Mouse (Mus musculus): ENCODE data around the gene Gm266. TPM values are rescaled to one million over a fixed set of nuclear protein-coding genes. Genes with fewer than 3 reads are reported as not detected.
A peak's percentile ranks its signal among the peaks of the same experiment; 100 is the strongest.
"Not testable (repeated sequence)": the region's sequence is repeated elsewhere in the genome, so short reads cannot be mapped to it uniquely, and the experiment has no call there.

Gm266 gene
- not detected in 2 replicates for total RNA-seq (2015)
- total RNA-seq (2017), result not detected in 2 replicates

DNA sequence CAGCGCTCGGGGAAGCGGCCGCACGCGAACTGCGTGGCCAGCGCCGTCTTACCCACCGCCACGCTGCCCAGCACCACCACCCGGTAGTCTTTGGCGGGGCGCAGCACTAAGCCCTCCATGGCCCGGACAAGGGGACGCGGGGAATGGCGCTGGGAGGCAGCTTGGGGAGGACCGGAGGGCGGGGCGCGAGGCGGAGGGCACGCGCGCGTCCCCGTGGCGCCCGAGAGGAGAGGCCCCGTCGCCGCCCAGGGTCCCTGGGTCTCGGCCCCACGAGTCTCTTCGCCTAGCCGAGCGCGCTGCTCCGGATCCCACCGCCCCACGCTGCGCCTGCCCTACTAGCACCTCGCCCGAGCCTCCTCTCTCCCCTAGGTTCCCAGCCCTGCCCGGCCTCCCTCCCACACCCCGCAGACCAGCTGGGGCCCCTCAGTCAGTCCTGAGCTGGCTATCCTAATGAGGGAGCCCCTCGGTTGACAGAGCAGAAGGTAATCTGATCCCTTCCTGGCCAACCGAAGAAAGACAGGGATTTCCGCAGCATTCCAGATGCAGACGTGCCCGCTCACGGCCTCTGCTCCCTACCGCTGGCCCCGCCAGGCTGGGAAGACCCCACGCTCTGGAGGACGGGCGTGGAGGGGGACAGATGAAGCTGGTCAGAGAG, at the start of gene Gm266:
Gm266 (minus strand) TSS at position 172 of the 655 bp plus-strand sequence.
- ATAC-seq (ENCODE audit: poor library complexity, severe bottlenecking), result no peak

DNA sequence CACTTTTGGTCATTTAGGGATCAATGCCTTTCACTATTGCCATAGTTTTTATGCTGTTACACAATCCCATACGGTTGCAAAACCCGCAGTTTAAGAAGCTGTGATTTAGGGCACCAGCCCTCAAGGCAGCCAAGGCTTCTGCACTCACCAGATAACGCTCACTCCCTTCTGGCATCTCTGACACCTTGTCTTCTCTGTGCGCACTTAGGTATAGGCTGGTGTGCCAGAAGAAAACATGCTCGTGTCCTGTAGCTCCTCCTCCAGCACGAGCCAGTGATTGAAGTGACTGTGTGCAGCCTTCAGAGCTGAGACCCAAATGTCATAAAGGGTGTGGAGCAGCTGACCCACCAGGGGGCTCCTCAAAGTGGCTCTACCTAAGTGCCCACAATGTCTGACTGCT, 49.7 kb upstream of the Gm266 start:
- peak; percentile 3; the same call in 1 of the 2 replicates for ATAC-seq (ENCODE audit: poor library complexity, severe bottlenecking)

DNA sequence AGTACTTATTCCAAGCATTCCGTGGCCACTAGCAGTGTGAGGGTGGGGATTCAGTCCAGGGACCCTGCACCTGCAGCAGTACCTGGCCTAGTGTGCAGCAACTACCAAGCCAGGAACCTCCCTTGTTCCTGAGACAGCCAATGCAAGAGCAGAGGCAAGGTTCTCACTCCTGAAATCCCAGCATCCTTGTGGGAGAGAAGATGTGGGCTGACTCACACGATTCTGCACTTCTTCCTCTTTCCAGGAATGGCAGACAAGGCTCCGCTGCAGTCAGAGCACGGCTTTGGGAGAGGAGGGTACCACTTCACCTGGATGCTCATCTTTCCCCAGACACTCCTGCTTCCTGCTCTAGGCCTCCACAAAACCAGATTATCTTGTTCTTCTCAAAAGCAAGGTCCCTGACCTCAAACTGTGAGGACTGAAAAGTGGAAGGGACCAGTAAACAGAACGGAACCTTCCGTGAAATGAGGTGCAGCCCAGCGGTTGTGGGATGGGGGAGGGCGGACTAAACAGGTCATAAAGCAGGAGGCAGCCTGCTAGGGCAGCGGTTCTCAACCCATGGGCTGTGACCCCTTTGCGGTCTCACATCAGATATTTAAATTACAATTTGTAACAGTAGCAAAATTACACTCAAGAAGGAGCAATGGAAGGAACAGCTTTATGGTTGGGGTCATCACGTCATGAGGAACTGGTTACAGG, 47.6 kb upstream of the Gm266 start:
- no peak for ATAC-seq (ENCODE audit: poor library complexity, severe bottlenecking)

DNA sequence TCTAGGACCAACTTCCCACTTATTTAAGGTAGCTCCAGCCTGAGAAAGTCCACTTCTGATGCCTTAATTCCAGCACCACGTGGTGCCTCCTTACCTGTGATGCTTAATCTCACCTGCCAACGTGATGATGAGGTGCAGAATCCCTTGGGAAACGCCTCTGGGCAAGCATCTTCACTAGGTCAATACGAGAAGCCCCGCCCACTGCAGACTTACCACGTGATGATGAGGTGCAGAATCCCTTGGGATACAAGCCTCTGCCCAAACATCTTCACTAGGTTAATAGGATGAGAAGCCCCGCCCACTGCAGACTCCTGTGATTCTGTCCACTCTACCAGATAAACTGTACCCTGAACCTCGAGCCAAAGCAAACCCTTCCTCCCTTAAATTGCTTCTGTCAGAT, 43.6 kb upstream of the Gm266 start:
- ATAC-seq (ENCODE audit: poor library complexity, severe bottlenecking), result no peak

DNA sequence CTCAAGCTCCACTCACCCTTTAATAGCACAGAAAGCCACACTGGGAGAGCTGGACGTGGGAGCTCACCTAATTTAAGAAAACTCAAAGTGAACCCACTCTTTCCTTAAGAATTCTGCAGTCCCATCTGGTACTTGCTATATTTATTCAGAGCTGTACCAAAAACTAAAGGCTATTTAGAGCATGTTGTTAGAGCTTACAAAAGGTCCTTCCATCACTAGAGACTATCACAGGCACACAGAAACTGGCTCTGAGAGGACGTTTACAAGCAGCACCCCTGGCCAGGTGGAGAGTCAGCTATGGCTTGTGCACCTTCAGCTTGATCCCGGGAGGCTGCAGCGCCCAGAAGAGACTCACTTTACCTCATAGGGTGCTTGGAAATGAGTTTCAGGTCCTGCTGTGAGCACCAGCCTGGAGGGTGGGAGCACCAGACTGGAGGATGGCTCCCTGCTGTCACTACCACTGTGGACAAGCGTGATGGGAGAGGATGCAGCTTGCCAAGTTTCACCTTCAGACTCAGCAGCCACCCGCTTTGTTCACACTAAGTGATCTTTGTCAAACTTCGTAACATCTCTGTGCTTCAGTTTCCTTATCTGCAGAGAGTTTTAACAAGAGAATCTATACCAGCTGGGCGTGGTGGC, 42.1 kb upstream of the Gm266 start:
- no peak for ATAC-seq (ENCODE audit: poor library complexity, severe bottlenecking)

DNA sequence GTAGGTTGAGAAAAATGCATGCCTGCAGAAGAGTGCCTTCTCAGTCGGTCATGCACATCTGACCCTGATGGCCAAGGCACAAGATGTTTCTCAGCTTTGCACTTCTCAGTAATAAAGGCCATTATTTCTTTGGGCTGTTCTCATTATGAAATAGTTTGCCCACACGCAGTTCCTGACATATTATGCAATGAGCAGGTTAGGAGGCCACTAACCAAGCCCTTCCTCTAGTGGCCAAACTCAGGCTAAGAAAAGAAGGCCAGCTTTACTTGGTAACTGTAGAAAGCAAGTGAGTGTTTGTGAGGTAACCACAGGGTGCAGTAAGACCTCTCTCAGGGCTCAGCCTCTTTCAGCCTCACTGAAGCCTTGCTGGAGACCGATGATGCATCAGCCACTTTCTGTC, 39.3 kb upstream of the Gm266 start:
- peak; percentile 90 for ATAC-seq (ENCODE audit: poor library complexity, severe bottlenecking)

DNA sequence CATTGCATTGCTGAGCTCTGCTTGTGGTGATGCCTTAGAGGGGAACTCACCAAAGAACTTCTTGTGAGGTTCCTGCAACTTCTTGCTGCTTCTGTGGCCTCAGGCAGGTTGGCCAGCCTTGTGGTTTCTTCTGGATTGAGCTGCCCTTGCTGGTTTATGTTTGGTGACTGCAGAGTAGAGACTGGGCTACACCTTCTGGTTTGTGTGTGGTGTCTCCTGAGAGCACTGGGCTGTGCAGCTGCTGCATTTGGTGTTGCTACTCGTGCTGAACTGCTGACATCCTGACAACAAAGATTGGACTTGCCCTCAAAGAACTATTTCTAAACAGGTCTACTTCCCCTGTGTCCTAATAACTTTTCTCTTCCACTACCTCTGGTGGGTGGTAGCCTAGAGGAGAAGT, 38.8 kb upstream of the Gm266 start:
- peak; percentile 50 for ATAC-seq (ENCODE audit: poor library complexity, severe bottlenecking)

DNA sequence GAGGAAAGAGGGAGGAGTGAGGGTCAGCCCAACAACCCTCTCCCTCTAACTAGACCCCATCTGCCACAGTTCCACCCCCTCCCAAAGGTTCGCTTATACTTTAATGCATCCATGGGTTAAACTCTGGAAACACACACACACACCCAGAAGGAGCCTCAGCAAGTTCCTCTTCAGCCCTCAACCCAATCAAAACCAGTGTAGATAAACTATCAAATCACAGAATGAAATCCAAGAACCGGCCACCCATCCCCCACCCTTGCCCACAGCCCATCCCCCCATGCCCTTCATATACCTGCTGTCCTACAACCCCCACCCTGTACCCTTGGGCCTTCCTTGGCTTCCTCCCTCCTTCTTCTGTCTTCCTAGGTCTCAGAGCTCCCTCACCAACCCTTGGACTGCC, 35.4 kb upstream of the Gm266 start:
- no peak for ATAC-seq (ENCODE audit: poor library complexity, severe bottlenecking)

DNA sequence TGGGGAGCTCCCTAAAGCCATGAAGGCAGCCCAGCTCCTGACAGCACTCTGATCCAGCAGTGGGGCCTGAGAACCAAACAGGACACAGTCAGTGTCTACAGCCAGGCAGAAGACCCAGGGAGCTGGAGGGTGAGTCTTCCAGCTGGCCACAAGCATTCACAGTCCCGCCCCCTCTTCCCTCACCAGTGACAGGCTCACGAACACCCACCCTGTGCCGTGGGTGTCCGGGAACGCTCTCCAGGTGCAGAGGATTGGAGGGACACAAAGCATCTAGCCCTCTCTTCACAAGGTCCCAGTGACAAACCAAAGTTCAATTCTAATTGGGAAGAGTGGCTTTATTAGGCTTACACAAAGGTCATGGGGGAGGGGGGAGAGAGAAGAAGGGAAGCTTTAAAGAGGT, 34.2 kb upstream of the Gm266 start:
- ATAC-seq (ENCODE audit: poor library complexity, severe bottlenecking), result no peak

DNA sequence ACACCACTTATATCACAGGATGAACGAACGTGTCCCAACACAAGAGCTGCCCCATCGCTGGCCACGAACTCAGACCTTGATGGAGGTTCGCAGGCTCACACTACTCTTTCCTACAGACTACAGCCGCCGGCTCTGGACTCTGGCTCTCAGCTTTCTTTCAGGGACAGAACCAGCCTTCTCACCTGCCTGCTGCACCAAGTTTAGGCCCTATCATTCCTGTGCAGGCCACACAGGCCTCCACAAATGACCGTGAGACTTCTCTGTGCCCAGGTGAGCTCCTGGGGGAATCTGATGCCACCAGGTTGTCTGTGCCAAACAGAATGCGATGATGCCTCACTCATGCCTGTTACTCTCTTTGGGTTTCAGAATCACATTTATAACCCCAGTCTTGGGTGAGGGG, 32.8 kb upstream of the Gm266 start:
- no peak for ATAC-seq (ENCODE audit: poor library complexity, severe bottlenecking)

DNA sequence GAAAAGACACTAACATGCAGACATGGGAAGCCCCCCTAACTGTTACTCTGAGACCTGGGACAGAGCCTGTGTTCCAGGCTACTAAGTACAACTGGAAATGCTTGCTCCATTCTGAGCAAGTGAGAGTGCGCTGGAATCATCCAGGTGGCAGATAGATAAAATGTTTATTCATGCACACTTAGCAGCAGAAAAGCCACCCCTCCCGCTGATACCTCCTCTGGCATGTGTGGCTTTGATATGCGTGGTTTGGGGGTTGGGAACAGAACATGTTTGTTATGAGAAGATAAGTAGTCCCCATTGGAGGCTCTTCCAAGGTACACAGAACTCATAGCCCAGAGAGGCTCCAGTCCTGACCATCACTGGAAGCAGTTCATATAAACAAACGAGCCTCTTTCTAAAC, 32.3 kb upstream of the Gm266 start:
- ATAC-seq (ENCODE audit: poor library complexity, severe bottlenecking), result peak; percentile 23; the same call in 1 of the 2 replicates

DNA sequence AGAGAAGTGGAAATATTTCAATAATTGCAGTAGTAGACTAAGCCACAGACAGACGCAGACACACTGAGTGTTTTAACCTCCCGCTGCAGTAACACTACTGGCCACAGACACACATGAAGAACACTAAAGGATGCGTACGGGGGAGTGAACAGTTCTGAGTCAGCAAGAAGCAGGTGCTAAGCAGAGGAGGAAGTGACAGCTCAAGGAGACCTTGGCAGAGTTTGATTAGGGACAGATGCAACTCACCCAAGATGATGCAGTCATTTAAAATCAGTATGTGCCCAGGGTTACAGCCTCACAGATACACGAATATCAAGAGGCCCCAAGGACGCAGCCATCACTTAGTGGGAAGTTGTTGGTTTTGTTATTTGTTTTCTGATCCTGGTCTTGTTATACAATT, 31.2 kb upstream of the Gm266 start:
- peak; percentile 82 for ATAC-seq (ENCODE audit: poor library complexity, severe bottlenecking)

DNA sequence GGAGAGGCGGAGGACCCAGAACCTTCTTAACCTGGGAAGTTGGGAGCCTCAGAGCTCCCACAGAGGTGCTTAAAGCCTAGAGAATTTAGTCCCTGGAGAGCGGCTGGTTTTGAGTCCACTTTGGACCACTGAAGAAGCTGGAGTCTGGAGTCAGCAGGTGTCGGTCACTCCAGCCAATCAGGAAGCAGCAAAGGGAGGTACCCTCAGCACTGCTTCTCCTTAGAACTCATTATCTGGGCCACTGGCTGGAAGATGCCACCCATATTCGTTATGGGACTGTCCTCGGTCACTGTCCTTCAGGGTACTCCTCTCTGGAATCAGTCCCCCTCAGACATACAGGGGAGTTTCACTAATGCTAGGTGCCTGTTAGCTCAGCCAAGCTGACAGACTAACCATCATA, 30.3 kb upstream of the Gm266 start:
- ATAC-seq (ENCODE audit: poor library complexity, severe bottlenecking), result no peak

DNA sequence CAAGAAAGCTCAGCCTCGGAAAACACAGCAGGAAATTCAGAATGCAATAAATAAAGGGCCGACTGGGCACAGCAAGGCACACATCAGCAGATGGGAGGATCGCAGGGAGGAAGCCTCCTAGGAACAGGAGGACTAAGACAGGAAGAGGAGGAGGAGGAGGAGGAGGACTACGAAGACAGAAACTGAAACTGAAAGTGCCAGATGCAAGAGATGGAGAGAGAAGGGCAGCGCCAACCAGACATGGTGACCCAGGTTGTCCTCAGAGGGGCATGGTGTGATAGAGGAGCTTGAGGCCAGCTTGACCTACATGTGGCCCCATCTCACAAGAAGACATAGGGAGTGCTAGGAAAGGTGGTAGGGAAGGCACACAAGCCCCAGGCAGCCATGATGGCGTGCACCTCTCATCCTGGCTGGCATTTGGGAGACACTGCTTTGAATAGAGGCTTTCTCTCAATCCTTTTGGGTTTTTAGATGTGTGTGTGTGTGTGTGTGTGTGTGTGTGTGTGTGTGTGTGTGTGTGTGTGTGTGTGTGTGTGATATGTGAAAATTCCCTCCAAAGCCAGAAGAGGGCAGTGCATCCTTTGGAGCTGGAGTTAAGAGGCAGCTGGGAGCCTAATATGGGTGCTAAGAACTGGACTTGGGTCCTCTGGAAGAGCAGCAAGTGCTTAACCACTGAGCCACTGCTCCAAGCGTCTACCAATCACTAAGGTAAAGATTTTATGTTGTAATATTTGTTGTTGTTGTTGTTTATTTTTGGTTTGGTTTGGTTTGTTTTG, 29.4 kb upstream of the Gm266 start:
- peak; percentile 43; the same call in 1 of the 2 replicates for ATAC-seq (ENCODE audit: poor library complexity, severe bottlenecking)

DNA sequence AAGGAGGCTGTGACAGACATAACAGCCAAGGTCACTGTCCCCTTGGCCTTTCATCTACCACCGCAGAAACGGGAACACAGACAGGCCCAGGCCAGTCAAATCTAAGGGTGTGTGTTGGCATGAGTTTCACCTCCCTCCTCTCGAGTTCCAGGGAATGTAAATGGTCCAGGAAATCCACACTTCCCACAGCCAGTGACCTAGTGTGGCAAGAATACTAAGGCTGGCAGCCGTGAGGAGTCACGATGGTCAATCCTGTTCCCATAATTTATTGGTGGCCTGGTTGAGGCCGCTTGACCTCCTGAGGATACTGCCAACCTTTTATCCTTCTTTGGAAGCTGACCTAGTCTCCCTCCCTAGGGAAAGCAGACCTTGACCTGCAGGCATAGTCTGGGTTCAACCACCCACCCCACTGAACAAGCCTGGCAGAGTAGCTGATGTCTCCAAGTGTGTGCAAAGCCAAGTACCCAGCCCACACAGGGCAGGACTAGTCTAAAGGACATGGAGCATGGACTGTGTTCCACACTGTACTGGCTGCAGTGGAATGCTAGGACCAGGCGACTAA, 28.7 kb upstream of the Gm266 start:
- peak; percentile 11; the same call in 1 of the 2 replicates for ATAC-seq (ENCODE audit: poor library complexity, severe bottlenecking)

DNA sequence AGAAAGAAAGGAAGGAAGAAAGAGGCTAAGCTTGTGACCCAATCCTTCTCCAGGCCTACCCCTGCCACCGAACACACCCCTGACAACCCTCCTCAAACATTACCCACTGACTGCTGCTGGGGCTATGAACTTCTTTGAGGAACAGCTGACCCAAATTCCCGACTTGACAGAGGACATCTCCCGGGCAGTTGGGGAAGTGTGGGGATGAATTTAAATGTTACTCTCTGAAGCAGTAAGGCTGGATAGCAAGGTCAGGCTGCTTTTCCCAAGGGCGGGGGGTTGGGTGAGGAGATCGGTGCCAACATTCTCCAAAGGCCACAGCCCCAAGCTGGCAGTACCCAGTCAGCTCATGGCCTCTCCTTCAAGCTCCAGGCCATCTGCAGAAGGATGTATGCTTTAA, 28.1 kb upstream of the Gm266 start:
- ATAC-seq (ENCODE audit: poor library complexity, severe bottlenecking), result no peak

DNA sequence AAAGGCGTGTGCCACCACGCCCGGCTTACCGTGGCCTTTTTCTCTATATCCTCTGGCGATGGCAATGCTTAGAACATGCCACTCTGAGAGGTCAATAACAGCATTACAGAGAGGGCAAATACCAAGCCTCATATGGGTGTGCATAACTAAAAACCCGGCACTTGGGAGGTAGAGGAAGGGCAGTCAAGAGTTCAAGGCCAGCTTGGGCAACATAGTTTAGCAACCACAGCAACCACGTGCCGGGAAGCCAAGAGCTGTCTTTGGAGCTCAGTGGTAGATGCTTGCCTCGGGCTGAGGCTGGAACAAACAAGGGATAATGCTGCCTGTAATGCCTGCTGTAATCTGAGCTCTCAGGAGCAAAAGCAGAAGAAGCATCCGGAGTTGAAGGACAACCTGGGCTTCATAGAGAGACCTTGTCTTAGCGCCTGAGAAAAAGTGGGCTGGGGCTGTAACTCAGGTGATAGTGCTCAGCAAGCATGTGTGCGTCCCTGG, 27.0 kb upstream of the Gm266 start:
- no peak for ATAC-seq (ENCODE audit: poor library complexity, severe bottlenecking)

DNA sequence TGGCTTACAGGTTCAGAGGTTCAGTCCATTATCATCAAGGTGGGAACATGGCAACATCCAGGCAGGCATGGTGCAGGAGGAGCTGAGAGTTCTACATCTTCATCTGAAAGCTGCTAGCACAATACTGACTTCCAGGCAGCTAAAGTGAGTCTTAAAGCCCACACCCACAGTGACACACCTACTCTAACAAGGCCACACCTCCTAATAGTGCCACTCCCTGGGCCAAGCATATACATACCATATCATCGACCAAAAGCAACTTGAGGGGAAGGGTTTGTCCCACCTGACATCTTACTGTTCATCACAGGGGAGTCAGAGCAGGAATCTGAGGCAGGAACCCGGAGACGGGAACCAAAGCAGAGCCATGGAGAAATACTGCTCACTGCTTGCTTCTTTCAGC, 22.8 kb upstream of the Gm266 start:
- not testable (repeated sequence) for ATAC-seq (ENCODE audit: poor library complexity, severe bottlenecking)

DNA sequence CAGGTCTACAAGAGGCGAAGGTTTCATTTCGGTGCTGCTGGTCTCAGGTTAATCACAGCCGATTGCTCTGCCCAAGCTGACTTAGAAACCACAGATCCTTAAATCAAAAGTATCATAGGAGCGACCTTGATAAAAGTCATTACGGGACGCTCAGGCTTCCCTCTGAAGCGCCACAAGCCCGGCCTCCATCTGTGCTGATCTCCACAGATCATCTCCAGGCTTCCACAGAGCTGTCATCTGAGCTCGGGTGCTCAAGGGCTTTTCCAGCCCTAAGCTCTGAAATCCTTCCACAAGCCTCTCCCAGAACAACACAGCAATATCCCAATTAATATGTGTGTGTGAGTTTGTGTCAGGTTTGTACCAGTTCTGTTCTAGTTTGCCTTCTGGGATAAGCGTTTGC, 22.3 kb upstream of the Gm266 start:
- ATAC-seq (ENCODE audit: poor library complexity, severe bottlenecking), result no peak

DNA sequence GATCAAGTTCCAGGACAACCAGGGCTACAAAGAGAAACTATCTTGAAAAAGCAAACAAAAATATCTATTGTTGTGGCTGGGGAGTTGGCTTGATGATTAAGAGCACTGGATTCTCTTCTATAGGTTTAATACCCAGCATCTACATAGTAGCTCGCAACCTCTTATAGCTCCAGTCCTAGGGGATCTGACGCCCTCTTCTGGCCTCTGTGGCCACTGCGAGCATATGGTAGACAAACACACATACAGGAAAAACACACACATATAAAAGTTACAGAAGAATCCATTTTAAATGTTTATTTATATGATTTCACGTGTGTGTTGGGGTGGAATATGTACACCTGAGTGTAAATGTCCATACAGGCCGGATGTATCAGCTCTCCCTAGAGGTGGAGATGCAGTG, 21.4 kb upstream of the Gm266 start:
- ATAC-seq (ENCODE audit: poor library complexity, severe bottlenecking), result no peak

DNA sequence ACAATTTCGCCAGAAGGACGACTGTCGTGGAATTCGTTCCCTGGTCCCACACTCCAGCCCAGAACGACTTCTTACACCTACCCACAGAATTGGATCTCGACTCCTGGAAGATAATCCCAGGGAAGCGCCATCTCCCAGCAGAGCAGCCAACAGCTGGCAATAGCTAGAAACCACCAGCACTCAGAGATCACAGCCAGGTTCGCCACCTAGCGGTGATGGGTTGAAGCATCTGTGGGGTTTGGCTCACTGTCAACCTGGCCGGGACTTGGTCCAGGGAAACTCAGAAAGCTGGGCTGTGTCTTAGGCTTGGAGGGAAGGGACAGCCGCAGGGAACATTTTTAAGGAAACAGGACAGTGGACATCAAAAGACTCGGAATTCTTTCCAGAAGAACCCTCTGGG, 19.3 kb upstream of the Gm266 start:
- peak; percentile 98 for ATAC-seq (ENCODE audit: poor library complexity, severe bottlenecking)

All from megakaryocyte, adult 5-6 weeks (primary cell).